Mouse (Mus musculus): ENCODE results near the gene Gm49396.

Gm49396 gene

DNA sequence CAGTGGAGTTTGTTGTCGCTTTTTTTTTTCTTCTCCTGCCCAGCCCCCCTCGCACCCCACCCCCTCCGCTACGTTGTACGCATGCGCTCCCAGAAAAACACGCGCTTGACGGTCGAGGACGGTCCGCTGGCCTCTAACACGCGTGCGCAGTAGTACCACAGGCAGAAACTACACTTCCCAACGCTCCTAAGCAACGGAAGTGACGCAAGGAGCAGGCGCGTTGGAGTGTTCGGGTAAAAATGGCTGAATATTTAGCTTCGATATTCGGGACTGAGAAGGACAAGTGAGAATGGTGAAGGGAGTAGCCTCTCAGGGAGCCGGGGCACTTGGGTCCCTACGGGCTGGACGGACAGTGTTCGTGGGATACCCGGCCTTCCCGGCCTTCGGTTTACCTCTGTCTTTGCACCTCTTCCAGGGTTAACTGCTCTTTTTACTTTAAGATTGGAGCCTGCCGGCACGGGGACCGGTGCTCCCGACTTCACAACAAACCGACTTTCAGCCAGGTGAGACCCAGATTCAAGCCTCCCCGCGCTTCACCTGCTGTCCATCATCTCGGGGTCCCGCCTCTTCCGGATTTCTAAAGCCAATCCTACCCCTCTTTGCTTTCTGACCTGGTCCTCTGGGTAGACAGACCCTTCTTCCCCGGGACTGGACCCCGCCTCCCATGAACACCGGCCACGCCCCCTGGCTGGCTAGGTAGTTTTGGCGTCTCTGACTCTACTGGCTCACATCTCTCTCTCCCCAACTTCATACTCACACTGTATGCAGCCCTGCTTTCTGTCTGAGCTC, at the start of gene Gm49396, which contains the start of the genes U2af1l4 and Psenen:
Gm49396 (plus strand) TSS at position 228 of the 789 bp plus-strand sequence.
U2af1l4 (plus strand) TSS at position 185 of the 789 bp plus-strand sequence.
Psenen (minus strand) TSS at position 511 of the 789 bp plus-strand sequence.
- peak; percentile 97 for DNase-seq (ENCODE audit: low spot score)

DNA sequence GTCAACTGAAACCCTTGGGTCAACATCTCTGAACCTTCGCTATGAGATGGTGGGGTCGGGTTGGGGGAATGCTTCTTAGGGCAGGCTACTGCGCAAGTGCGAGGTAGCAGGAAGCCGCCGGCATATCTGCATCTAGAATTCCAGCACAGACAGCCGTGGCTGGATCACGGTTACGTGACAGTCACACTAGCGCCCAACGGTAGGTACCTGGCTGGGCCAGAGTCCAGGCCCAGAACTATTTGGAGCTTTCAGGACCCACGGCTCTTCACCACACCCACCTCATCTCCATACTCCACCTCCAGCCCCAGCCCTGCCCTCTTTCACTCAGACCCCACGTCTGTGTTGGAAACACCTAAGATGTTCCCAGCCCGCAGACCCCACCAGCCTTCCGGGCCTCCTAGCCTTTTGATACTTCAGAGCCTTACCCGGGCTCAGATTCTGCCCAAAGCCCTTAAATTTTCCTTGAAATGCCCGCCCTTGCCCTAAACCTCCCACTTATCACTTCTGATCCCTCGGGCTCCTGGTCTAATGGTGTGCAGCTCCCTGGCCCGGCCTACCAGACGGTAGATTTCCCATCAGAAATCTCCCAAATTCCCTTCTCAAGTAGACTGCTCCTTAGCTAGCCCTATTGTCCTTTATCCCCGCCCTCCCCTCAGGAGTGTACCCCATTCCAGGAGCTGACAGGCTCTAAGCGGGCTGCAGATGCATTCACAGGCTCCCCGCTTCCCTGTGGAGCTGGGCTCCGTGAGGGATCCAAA, 48.0 kb upstream of the Gm49396 start:
- DNase-seq (ENCODE audit: low spot score) = no peak

DNA sequence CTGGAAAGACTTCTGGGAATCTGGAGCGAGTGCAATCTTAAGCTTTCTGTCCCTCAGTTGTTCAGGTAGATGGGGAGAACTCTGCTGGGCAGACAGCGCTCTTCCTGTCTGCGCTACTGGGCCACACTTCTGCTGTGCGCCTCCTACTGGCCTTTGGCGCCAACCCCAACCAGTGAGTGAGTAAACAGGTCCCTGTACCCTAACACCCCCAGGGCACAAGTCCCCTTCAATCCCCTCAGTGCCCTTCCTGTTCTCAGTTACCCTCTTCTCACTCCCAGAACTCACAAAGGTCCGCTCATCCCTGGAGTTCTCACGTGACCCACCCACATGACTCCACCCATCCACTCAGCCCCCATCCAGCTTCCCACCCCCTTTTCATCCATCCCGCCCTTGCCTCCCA, 44.8 kb upstream of the Gm49396 start:
- no peak for DNase-seq (ENCODE audit: low spot score)

DNA sequence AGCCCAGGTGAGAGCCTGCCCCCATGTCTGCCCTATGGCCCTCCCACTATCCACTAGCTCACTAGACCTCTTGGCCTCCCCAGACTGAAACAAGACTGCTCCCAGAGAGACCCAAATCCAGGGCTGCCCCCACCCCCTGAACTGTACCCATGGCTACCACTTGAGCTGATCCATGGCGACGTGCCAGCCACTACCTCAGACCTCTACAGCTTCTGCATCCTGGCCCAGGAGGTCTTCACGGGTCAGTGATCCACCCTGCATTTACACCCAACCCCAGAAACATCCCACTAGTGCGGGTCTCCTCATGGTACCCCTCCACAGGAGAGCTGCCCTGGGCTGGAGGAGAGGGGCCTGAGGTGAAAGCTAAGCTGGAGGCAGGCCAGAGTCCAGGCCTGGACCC, 42.7 kb upstream of the Gm49396 start:
- DNase-seq (ENCODE audit: low spot score) = no peak

GRCm38 (mm10) chr7:30520856-30521255, 42.3 kb upstream of the Gm49396 start:
- DNase-seq (ENCODE audit: low spot score) = no peak

DNA sequence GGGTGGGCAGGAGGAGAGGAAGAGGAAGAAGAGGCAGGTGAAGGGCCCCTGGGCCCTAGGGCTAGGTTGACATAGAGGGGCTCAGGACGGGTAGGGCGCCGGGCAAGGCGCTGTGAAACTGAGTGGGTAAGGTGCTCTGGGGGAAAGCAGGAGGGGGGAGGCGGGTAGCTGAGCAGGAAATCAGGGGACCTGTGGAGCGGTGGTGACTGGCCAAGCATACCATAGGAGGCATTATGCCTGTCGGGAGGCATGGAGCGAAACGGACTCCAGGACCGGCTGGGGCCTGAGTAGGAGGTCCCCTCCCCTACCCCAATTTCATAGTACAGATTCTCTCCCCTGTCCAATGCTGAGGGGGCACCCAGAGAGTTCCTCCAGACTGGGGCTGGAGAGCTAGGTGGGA, 40.3 kb upstream of the Gm49396 start:
- DNase-seq (ENCODE audit: low spot score) = no peak

DNA sequence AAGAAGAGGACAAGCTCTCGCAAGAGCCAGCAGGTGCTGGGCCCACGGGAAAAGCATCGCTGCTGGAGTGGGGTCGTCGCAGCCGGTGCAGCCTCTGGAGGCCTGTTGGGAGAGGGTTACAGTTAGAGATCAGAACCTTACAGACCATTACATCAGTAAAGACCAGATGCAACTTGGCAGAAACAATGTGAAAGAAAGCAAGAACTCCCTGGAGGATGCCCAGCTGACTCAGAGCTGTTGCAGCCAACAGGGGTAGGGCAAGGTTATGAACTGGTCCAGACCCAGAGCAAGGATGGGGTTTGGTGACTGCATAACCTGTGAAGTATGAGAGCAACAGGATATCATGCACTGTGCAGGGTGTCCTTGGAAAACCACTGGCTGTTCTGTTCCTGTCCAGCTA, 38.7 kb upstream of the Gm49396 start:
- DNase-seq (ENCODE audit: low spot score) = no peak

- DNase-seq (ENCODE audit: low spot score) = no peak
Measured at GRCm38 (mm10) chr7:30525954-30526353, 37.2 kb upstream of the Gm49396 start.

DNA sequence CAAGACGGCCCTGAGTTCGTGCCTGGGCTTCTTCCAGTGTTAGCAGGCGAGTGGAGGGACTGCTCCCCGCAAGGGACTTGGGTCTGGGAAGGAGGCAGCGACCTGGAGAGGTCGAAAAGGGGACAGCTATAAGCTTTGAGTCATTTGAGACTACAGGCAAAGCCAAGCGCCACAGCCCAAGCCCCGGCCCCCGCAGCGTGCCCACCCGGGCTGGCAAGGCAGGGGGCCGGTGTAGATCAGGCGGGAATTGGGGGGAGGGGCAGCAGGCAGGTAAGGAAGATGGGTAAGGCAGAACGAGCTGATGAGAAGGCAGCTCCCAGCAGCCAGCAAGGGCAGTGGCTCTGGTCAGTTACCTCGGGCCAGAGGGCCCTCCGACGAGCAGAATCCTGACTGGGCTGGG, 36.7 kb upstream of the Gm49396 start:
- DNase-seq (ENCODE audit: low spot score) = no peak

DNA sequence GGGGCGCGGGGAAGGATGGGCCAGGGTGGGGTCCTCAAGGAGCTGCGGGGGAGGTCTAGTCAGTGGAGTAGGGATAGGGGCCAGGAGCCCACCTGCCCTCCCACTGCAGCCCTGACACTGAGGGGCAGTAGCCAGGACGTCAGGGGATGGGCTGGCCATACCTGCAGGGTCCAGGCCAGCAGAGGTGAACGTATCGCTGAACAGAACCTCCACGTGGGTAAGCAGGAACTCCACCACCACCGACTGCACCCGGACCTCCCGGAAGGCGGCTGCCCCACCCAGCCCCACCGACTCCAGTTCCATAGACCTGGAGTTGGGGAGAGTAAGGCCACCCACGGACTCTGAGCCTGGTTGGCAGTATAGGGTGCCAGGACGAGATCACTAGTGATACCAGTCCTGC, 36.2 kb upstream of the Gm49396 start:
- DNase-seq (ENCODE audit: low spot score) = no peak

GRCm38 (mm10) chr7:30531291-30531815, 31.8 kb upstream of the Gm49396 start:
- no peak for DNase-seq (ENCODE audit: low spot score)

DNA sequence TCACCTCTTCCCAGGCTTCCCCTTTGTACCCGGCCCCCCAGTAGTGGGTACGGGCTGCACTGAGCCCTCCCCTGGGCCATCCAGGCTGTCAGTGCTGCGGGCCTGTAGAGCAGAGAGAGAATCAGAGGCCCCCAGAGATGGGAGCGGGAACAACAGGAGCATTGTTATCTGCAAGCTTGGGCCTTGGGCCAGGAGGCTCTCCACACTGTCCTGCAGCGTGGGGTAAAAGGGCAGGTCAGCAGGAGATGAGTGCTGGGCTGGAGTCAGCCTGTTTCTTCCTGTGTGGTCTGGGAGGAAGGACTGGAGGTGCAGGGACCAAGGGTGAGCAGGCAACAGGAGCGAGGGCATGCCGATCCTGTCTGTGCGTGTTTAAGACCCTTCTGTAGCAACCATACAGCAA, 30.2 kb upstream of the Gm49396 start:
- DNase-seq (ENCODE audit: low spot score) = no peak

GRCm38 (mm10) chr7:30533941-30534632, 29.1 kb upstream of the Gm49396 start:
- no peak for DNase-seq (ENCODE audit: low spot score)

DNA sequence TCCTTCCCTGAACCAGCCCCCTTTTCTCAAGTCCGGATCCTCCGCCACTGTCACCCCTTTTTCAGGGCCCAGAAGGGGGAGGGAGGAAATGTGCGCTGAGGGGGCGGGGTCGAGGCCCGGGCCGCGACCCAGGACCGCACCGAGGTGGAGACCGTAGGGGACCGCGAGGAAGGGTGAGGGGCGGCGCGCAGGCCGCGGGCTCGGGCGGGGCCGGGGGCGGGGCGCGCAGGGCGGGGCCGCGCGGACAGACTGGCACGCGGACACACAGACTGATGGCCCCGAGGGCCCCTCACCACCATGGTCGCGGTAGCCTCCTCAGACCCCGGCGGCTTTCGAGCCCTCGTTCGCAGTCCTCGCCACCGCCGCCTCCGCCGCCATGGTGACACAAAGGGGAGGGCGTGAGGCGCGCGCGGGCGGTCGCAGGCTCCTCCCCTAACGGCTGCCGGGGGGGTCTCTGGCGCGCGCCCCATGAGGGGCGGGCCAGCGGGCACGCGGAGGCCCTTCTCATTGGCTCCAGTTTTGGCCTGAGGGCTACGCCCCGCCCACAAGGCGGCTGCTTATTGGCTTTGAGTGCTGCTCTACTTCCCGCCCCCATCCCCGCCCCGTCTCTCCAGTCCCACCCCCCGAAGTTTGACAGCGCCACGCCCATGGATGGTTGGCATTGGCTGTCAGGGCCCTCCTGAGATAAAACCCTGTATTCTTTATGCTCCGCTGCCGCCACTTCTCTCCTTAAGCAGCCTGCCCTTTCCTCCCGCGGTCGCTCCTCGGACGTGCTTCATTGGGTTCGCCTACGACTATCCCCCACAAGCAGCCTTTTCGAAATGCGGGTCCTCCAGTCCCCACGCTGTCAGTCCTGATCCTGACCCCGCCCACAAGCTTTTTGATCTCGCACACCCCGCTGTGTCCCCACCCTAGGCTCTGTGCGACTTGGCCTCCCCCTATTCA, 28.2 kb upstream of the Gm49396 start, which contains the start of gene Arhgap33:
Arhgap33 (minus strand) TSS at position 428 of the 945 bp plus-strand sequence.
- DNase-seq (ENCODE audit: low spot score) = peak; percentile 95

- no peak for DNase-seq (ENCODE audit: low spot score)
Measured at GRCm38 (mm10) chr7:30540572-30540971, 22.6 kb upstream of the Gm49396 start.

GRCm38 (mm10) chr7:30544327-30544726, 18.8 kb upstream of the Gm49396 start:
- no peak for DNase-seq (ENCODE audit: low spot score)

DNA sequence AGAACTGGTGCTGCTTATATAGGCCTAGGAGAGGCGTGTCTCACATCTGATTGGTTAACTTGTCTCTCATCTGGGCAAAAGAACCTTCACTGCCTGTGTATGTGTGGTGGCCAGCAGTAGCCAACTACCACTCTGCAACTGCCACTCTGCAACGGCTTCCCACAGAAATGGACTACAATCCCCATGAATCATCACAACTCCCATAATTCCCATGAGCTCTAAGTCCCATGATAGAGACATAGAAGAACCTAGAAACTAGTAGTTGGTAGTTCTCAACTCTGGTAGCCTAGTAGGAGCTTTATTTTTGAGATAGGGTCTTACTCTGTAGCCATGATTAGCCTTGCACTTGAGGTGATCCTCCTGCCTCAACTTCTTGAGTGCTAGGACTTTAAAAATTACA, 13.3 kb upstream of the Gm49396 start:
- no peak for DNase-seq (ENCODE audit: low spot score)

- no peak for DNase-seq (ENCODE audit: low spot score)
Measured at GRCm38 (mm10) chr7:30550603-30551002, 12.5 kb upstream of the Gm49396 start.

DNA sequence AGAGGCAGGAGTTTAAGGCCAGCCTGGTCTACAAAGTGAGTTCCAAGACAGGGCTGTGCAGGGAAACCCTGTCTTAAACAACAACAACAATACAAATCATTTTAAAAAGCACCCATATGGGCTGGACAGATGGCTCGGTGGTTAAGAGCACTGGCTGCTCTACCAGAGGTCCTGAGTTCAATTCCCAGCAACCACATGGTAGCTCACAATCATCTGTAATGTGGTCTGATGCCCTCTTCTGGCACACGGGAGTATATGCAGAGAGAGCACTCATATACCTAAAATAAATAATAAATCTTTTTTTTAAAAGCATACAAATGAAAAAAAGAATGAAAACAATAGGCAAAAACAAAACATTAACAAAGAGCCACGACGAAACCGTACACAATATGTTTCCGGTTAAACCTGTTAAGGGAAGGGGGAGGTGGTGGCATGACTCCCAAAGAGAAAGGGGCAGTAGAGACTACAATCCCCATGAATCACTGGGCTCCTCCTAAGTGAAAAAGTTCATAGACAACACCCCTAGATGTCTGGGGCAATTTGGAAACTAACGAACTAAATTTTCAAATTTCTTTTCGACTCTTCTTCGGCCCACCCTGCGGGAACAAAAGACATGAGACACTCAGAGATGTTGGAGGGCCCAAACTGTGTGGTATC, 11.6 kb upstream of the Gm49396 start:
- DNase-seq (ENCODE audit: low spot score) = peak; percentile 57
